9 mouse cellular contexts compared by ENCODE assay signal in genomic region chr17:23610361-23610800, GRCm38 (mm10). TPM values are rescaled to one million over a fixed set of nuclear protein-coding genes. Genes with fewer than 3 reads are reported as not detected.
A peak's percentile ranks its signal among the peaks of the same experiment; 100 is the strongest.
DNase-seq lines count a peak whose midpoint lies in the region; ATAC-seq and TF ChIP-seq lines count a peak whose summit lies in the region.
"Had no signal": no experiment of that assay in that cellular context is flagged by ENCODE, and none has a peak within 500 bp of the region (broad histone marks: within the 10 kb centered on the region; RNA-seq: fewer than 3 reads in every experiment).

No protein-coding gene starts in this region.

- peak; percentile 66 for ATAC-seq in lung, postnatal 0 days

- TF ChIP-seq POLR2A in bone marrow macrophage, adult 2 months (IDR thresholded peaks at IDR 0.05; ENCODE audit: borderline replicate concordance, low read depth, low read length) = no peak
- TF ChIP-seq POLR2A in kidney, adult 2 months (IDR thresholded peaks at IDR 0.05; ENCODE audit: low read depth, low read length) = no peak
- TF ChIP-seq POLR2A in spleen, adult 2 months (IDR thresholded peaks at IDR 0.05; ENCODE audit: low read depth, low read length) = no peak

- no peak for TF ChIP-seq EP300 in lung, postnatal 0 days (IDR thresholded peaks at IDR 0.05)

- H3K36me3 ChIP-seq in kidney, adult 2 months (ENCODE audit: control insufficient read depth, insufficient read depth, low read length) = no peaks in the 10 kb centered on the region
- H3K36me3 ChIP-seq in lung, postnatal 0 days (ENCODE audit: insufficient read depth, low read length) = no peaks in the 10 kb centered on the region
- H3K36me3 ChIP-seq in spleen, adult 2 months (ENCODE audit: control insufficient read depth, insufficient read depth, low read length) = no peaks in the 10 kb centered on the region
- H3K36me3 ChIP-seq: hindbrain, embryonic 15.5 days had no signal

- TF ChIP-seq CTCF in bone marrow macrophage, adult 2 months (IDR thresholded peaks at IDR 0.05; ENCODE audit: low read depth, low read length) = peak; percentile 72
- peak; percentile 77 for TF ChIP-seq CTCF in gastrocnemius, adult 2 months (IDR thresholded peaks at IDR 0.05)
- peak; percentile 82 for TF ChIP-seq CTCF in kidney, adult 2 months (conservative IDR thresholded peaks at IDR 0.05; ENCODE audit: insufficient read depth, insufficient read length, low read depth, low read length)
- peak; percentile 87 for TF ChIP-seq CTCF in lung, postnatal 0 days (IDR thresholded peaks at IDR 0.05)
- TF ChIP-seq CTCF in spleen, adult 2 months (IDR thresholded peaks at IDR 0.05; ENCODE audit: extremely low read depth, insufficient read depth, insufficient read length, insufficient replicate concordance) = peak; percentile 98

- H3K27ac ChIP-seq in bone marrow macrophage, adult 2 months (ENCODE audit: insufficient read depth, low read depth, low read length) = no peak overlapping the region
- no peak overlapping the region for H3K27ac ChIP-seq in gastrocnemius, adult 2 months
- H3K27ac ChIP-seq in kidney, adult 2 months (ENCODE audit: insufficient read depth, low read depth, low read length) = no peak overlapping the region
- H3K27ac ChIP-seq in lung, postnatal 0 days (ENCODE audit: low read length) = no peak overlapping the region
- no peak overlapping the region for H3K27ac ChIP-seq in spleen, adult 2 months (ENCODE audit: insufficient read depth, low read length)
- H3K27ac ChIP-seq: hindbrain, embryonic 15.5 days had no signal

- H3K4me1 ChIP-seq in bone marrow macrophage, adult 2 months (ENCODE audit: control insufficient read depth, insufficient read depth, low read length) = no peaks in the 10 kb centered on the region; the same call in 1 of the 2 replicates
- no peaks in the 10 kb centered on the region for H3K4me1 ChIP-seq in kidney, adult 2 months (ENCODE audit: control insufficient read depth, insufficient read depth, low read length)
- no peaks in the 10 kb centered on the region for H3K4me1 ChIP-seq in lung, postnatal 0 days (ENCODE audit: insufficient read depth, low read depth, low read length)
- no peaks in the 10 kb centered on the region for H3K4me1 ChIP-seq in spleen, adult 2 months (ENCODE audit: control insufficient read depth, insufficient read depth, insufficient read length)
- H3K4me1 ChIP-seq: hindbrain, embryonic 15.5 days had no signal

- 69% methylated on average over 28 of the region's 28 CpGs for WGBS in kidney, adult 2 months
- WGBS in lung, postnatal 0 days = 79% methylated on average over 28 of the region's 28 CpGs
- WGBS in spleen, adult 2 months = 20% methylated on average over 28 of the region's 28 CpGs

- H3K9me3 ChIP-seq in lung, postnatal 0 days (ENCODE audit: low read length) = no peaks in the 10 kb centered on the region
- H3K9me3 ChIP-seq: hindbrain, embryonic 15.5 days had no signal

- no peak overlapping the region for H3K4me2 ChIP-seq in lung, postnatal 0 days (replicated peaks; ENCODE audit: low read depth, low read length)
- H3K4me2 ChIP-seq: hindbrain, embryonic 15.5 days had no signal

- H3K9ac ChIP-seq in lung, postnatal 0 days (replicated peaks; ENCODE audit: low read depth) = no peak overlapping the region
- H3K9ac ChIP-seq: hindbrain, embryonic 15.5 days had no signal

- 0 out of 2 replicates have a peak overlapping the region, but pooled peaks have one; percentile 23 for H3K4me3 ChIP-seq in bone marrow macrophage, adult 2 months (ENCODE audit: insufficient read depth, low read length)
- no peak overlapping the region for H3K4me3 ChIP-seq in gastrocnemius, adult 2 months
- no peak overlapping the region for H3K4me3 ChIP-seq in kidney, adult 2 months (ENCODE audit: insufficient read depth, low read depth, low read length)
- H3K4me3 ChIP-seq in lung, postnatal 0 days (ENCODE audit: low read depth, low read length) = no peak overlapping the region
- peak overlapping the region; percentile 40; the same call in 1 of the 2 replicates for H3K4me3 ChIP-seq in spleen, adult 2 months (ENCODE audit: extremely low read depth, insufficient read depth, insufficient read length)
- H3K4me3 ChIP-seq: hindbrain, embryonic 15.5 days had no signal

- peak; percentile 57 for DNase-seq in 3T3-L1 (ENCODE audit: low read depth, low spot score)
- DNase-seq in B cell, adult 2 months = peak; percentile 87 to 89
- DNase-seq in gastrocnemius, adult 2 months = peak; percentile 65
- peak; percentile 66 for DNase-seq in kidney, adult 2 months
- DNase-seq in lung, postnatal 0 days (ENCODE audit: low spot score) = peak; percentile 73
- peak; percentile 76 to 87 for DNase-seq in spleen, adult 2 months (ENCODE audit: low read depth in 1 of 2, low spot score in 2 of 2)
- no peak for DNase-seq in c-Kit-positive CD71-positive TER-119-positive erythroid progenitor cells, embryonic 14.5 days (ENCODE audit: low spot score)

- no peaks in the 10 kb centered on the region for H3K27me3 ChIP-seq in kidney, adult 2 months (replicated peaks; ENCODE audit: control insufficient read depth, insufficient read depth, low read length)
- no peaks in the 10 kb centered on the region for H3K27me3 ChIP-seq in lung, postnatal 0 days (replicated peaks; ENCODE audit: insufficient read depth, low read length)
- no peaks in the 10 kb centered on the region for H3K27me3 ChIP-seq in spleen, adult 2 months (ENCODE audit: control insufficient read depth, insufficient read depth, low read length)
- H3K27me3 ChIP-seq: hindbrain, embryonic 15.5 days had no signal

- intact Hi-C loops in gastrocnemius, adult 2 months (cut with DNase I) = loop anchor here (1.0 kb wide), 1 partner anchor 40 kb away; no protein-coding TSS in a partner anchor

RNA-seq across cellular contexts. Expression of gene Zscan10, which starts 9.7 kb away (rescaled TPM):
- polyA plus RNA-seq in bone marrow macrophage, adult 2 months (2012; ENCODE audit: insufficient read depth, insufficient read length, missing spikeins) = not detected in 2 replicates
- total RNA-seq in gastrocnemius, adult 2 months (2021) = not detected
- polyA plus RNA-seq in kidney, adult 2 months (2012; rRNA removed) = 0.11 TPM in 1 of 2 replicates, not detected in the other
- polyA plus RNA-seq in lung, postnatal 0 days (2015; fragmentation: Nextera tagmentation; extraction: Ambion mirVana) = not detected in 2 replicates
- 0.06 TPM in 1 of 2 replicates, not detected in the other for polyA plus RNA-seq in spleen, adult 2 months (2012; rRNA removed)

RNA-seq across cellular contexts. Expression of gene Zfp13, which starts 11.1 kb away (rescaled TPM):
- polyA plus RNA-seq in bone marrow macrophage, adult 2 months (2012; ENCODE audit: insufficient read depth, insufficient read length, missing spikeins) = 1.2 and 1.3 TPM in 2 replicates
- total RNA-seq in gastrocnemius, adult 2 months (2021) = 1 to 10 TPM; 1.5 to 2.1 TPM
- polyA plus RNA-seq in kidney, adult 2 months (2012; rRNA removed) = 7.9 and 9.8 TPM in 2 replicates
- polyA plus RNA-seq in lung, postnatal 0 days (2015; fragmentation: Nextera tagmentation; extraction: Ambion mirVana) = 5.0 and 5.5 TPM in 2 replicates
- 2.9 and 3.4 TPM in 2 replicates for polyA plus RNA-seq in spleen, adult 2 months (2012; rRNA removed)

RNA-seq across cellular contexts. Expression of gene Mmp25, which starts 34.7 kb away (rescaled TPM):
- 0.38 and 0.41 TPM in 2 replicates for polyA plus RNA-seq in bone marrow macrophage, adult 2 months (2012; ENCODE audit: insufficient read depth, insufficient read length, missing spikeins)
- under 1 TPM in 1 of 2 experiments, not detected in 1; 0.06 TPM for total RNA-seq in gastrocnemius, adult 2 months (2021)
- polyA plus RNA-seq in kidney, adult 2 months (2012; rRNA removed) = 0.18 and 0.38 TPM in 2 replicates
- 0.29 and 0.36 TPM in 2 replicates for polyA plus RNA-seq in lung, postnatal 0 days (2015; fragmentation: Nextera tagmentation; extraction: Ambion mirVana)
- polyA plus RNA-seq in spleen, adult 2 months (2012; rRNA removed) = 1.3 and 2.0 TPM in 2 replicates

RNA-seq across cellular contexts. Expression of gene Zfp213, which starts 46.3 kb away (rescaled TPM):
- 2.6 and 4.1 TPM in 2 replicates for polyA plus RNA-seq in bone marrow macrophage, adult 2 months (2012; ENCODE audit: insufficient read depth, insufficient read length, missing spikeins)
- 1 to 10 TPM; 2.0 to 3.3 TPM for total RNA-seq in gastrocnemius, adult 2 months (2021)
- polyA plus RNA-seq in kidney, adult 2 months (2012; rRNA removed) = 12.0 and 14.9 TPM in 2 replicates
- polyA plus RNA-seq in lung, postnatal 0 days (2015; fragmentation: Nextera tagmentation; extraction: Ambion mirVana) = 10.5 and 11.5 TPM in 2 replicates
- polyA plus RNA-seq in spleen, adult 2 months (2012; rRNA removed) = 11.8 and 17.2 TPM in 2 replicates

RNA-seq across cellular contexts. Expression of gene Bicdl2, which starts 49.9 kb away (rescaled TPM):
- not detected in 2 replicates for polyA plus RNA-seq in bone marrow macrophage, adult 2 months (2012; ENCODE audit: insufficient read depth, insufficient read length, missing spikeins)
- total RNA-seq in gastrocnemius, adult 2 months (2021) = not detected
- 1.7 TPM in 2 replicates for polyA plus RNA-seq in kidney, adult 2 months (2012; rRNA removed)
- 7.1 and 8.7 TPM in 2 replicates for polyA plus RNA-seq in lung, postnatal 0 days (2015; fragmentation: Nextera tagmentation; extraction: Ambion mirVana)
- 0.16 and 0.25 TPM in 2 replicates for polyA plus RNA-seq in spleen, adult 2 months (2012; rRNA removed)
- polyA plus RNA-seq: hindbrain, embryonic 15.5 days had no signal

Comparison
In these comparisons a context has a peak if more than half of its experiments do, and no peak if none do; other contexts are left out.
1. H3K4me3 ChIP-seq: peak in bone marrow macrophage, adult 2 months (single experiment) and spleen, adult 2 months (single experiment); none in gastrocnemius, adult 2 months (single experiment), kidney, adult 2 months (single experiment) and lung, postnatal 0 days (single experiment).
2. Peak in every context shown above with its lines, with median percentiles within 50 percentile points of each other: CTCF ChIP-seq.